Mouse (Mus musculus) thymus, postnatal 10 days (tissue): ENCODE measurements around the gene Msgn1.

ENCODE experiments used
- DNase-seq, 2 experiments: peaks; one replicate each; pipeline ENCODE4 v3.0.0; 2021; ENCODE audit warnings: low spot score in 2 of 2

Msgn1 gene

GRCm38 (mm10) chr12:11198551-11198950 lies 10.2 kb downstream of the Msgn1 start:
- DNase-seq, result no peak

GRCm38 (mm10) chr12:11198026-11198425 lies 10.7 kb downstream of the Msgn1 start:
- no peak for DNase-seq

- DNase-seq, result no peak
Measured at GRCm38 (mm10) chr12:11196830-11197229, 11.9 kb downstream of the Msgn1 start.

- DNase-seq, result peak; percentile 66 to 82
Measured at GRCm38 (mm10) chr12:11196142-11196597, 12.6 kb downstream of the Msgn1 start.

- DNase-seq, result no peak
Measured at GRCm38 (mm10) chr12:11195031-11195430, 13.7 kb downstream of the Msgn1 start.

- peak; percentile 38 to 81 for DNase-seq
Measured at GRCm38 (mm10) chr12:11178486-11179154, 30.2 kb downstream of the Msgn1 start.

- DNase-seq, result no peak
Measured at GRCm38 (mm10) chr12:11177408-11178394, 31.1 kb downstream of the Msgn1 start.

GRCm38 (mm10) chr12:11158670-11159069 lies 50.1 kb downstream of the Msgn1 start:
- DNase-seq, result no peak
